Mouse (Mus musculus) heart, postnatal 0 days (tissue): ENCODE data around the gene Krtap5-1. TPM values are rescaled to one million over a fixed set of nuclear protein-coding genes. Genes with fewer than 3 reads are reported as not detected.
A peak's percentile ranks its signal among the peaks of the same experiment; 100 is the strongest.
"Not testable (repeated sequence)": the region's sequence is repeated elsewhere in the genome, so short reads cannot be mapped to it uniquely, and the experiment has no call there.

Source experiments
- ATAC-seq: fragments of 200-750 bp; cut with Nextera tagmentation; 2 replicates; pipeline ENCODE4 v1.8.0; 2017; ENCODE audit warnings: low read depth, moderate number of reproducible peaks, moderate library complexity; ENCODE audit not compliant: insufficient read depth
- DNase-seq: peaks from one replicate; pipeline ENCODE4 v3.0.0-alpha.2; 2016; ENCODE audit warnings: low spot score
- H3K27ac ChIP-seq: fragments of 300-500 bp; sonication (generic); 2 replicates; pipeline ENCODE4 v1.5.1; 2014; ENCODE audit warnings: low read depth, mild to moderate bottlenecking
- H3K27me3 ChIP-seq: fragments of 300-500 bp; sonication (generic); 2 replicates; pipeline ENCODE4 v1.6.1; 2014; ENCODE audit warnings: low read length, mixed read lengths; ENCODE audit not compliant: control insufficient read depth, insufficient read depth
- H3K36me3 ChIP-seq: fragments of 300-500 bp; sonication (generic); replicated peaks from 2 replicates; pipeline ENCODE4 v1.6.1; 2014; ENCODE audit warnings: low read length, mixed read lengths; ENCODE audit not compliant: control insufficient read depth, insufficient read depth
- H3K4me1 ChIP-seq: fragments of 300-500 bp; sonication (generic); 2 replicates; pipeline ENCODE4 v1.6.1; 2014; ENCODE audit warnings: antibody characterized with exemption; ENCODE audit not compliant: control insufficient read depth, insufficient read depth
- H3K4me2 ChIP-seq: fragments of 300-500 bp; sonication (generic); 2 replicates; pipeline ENCODE4 v1.6.1; 2014; ENCODE audit warnings: low read depth, mild to moderate bottlenecking, low read length, moderate library complexity
- H3K4me3 ChIP-seq: fragments of 300-500 bp; sonication (generic); 2 replicates; pipeline ENCODE4 v1.5.1; 2014; ENCODE audit warnings: low read depth, low read length
- H3K9ac ChIP-seq: fragments of 300-500 bp; sonication (generic); replicated peaks from 2 replicates; pipeline ENCODE4 v1.6.1; 2014; ENCODE audit warnings: low read depth, low read length, mixed read lengths
- H3K9me3 ChIP-seq: fragments of 300-500 bp; sonication (generic); replicated peaks from 2 replicates; pipeline ENCODE4 v1.6.1; 2016; ENCODE audit warnings: low read length; ENCODE audit not compliant: control insufficient read depth
- CTCF ChIP-seq: IDR thresholded peaks from 2 replicates; pipeline ENCODE4 v1.5.1; 2016; ENCODE audit warnings: antibody characterized with exemption, control low read depth, low read depth
- EP300 ChIP-seq: IDR thresholded peaks from 2 replicates; pipeline ENCODE4 v1.6.1; 2016; ENCODE audit warnings: antibody characterized with exemption, low read depth
- whole genome bisulfite sequencing: fragments of 180-500 bp; shearing (Covaris S2); extraction: QIAGEN DNeasy Blood & Tissue Kit; methylation state at CpG from one replicate; pipeline ENCODE4 v1.1.7; 2014; 5-methylcytosine and 5-hydroxymethylcytosine counted together
- polyA plus RNA-seq: library from polyadenylated mRNA; unstranded; fragments of >200 nt; fragmentation: Nextera tagmentation; extraction: Ambion mirVana; gene quantifications from 2 replicates; pipeline ENCODE4 v1.2.1, GENCODE M21; 2015
- total RNA-seq: library from RNA; depleted of rRNA; stranded (reverse); fragments of >200 nt; gene quantifications from 2 replicates; pipeline ENCODE4 v1.2.3, GENCODE M21; 2014; ENCODE audit warnings: low replicate concordance

Krtap5-1 gene
- total and polyA plus RNA-seq, 2 experiments from 2014 or later: not detected

- H3K4me2 ChIP-seq: no peak overlapping the region
- H3K36me3 ChIP-seq: no peaks in the 10 kb centered on the region
- WGBS: 81% methylated on average over 5 of the region's 5 CpGs
- no peak for DNase-seq
- H3K9me3 ChIP-seq: no peaks in the 10 kb centered on the region
- H3K27me3 ChIP-seq: no peaks in the 10 kb centered on the region
- H3K27ac ChIP-seq: peak overlapping the region; percentile 18; the same call in 1 of the 2 replicates
- ATAC-seq: no peak
- H3K9ac ChIP-seq: no peak overlapping the region
- TF ChIP-seq CTCF (no peak), EP300 (no peak)
- H3K4me1 ChIP-seq: no peaks in the 10 kb centered on the region
- H3K4me3 ChIP-seq: no peak overlapping the region
Measured at GRCm38 (mm10) chr7:142317216-142317615, 20.3 kb upstream of the Krtap5-1 start.

GRCm38 (mm10) chr7:142316558-142316957 lies 19.6 kb upstream of the Krtap5-1 start:
- Histone ChIP-seq H3K4me3 (no peak overlapping the region), H3K4me2 (no peak overlapping the region), H3K36me3 (no peaks in the 10 kb centered on the region), H3K9me3 (no peaks in the 10 kb centered on the region), H3K27me3 (no peaks in the 10 kb centered on the region), H3K27ac (no peak overlapping the region), H3K4me1 (no peaks in the 10 kb centered on the region), H3K9ac (no peak overlapping the region)
- TF ChIP-seq EP300: no peak
- peak; percentile 79 for TF ChIP-seq CTCF
- 30% methylated on average over 6 of the region's 6 CpGs for WGBS
- ATAC-seq: peak; percentile 44
- peak; percentile 69 for DNase-seq

GRCm38 (mm10) chr7:142314600-142315285 lies 17.8 kb upstream of the Krtap5-1 start:
- Histone ChIP-seq H3K27ac (no peak overlapping the region), H3K27me3 (no peaks in the 10 kb centered on the region), H3K9ac (no peak overlapping the region), H3K9me3 (no peaks in the 10 kb centered on the region), H3K36me3 (no peaks in the 10 kb centered on the region), H3K4me1 (no peaks in the 10 kb centered on the region), H3K4me2 (no peak overlapping the region), H3K4me3 (no peak overlapping the region)
- TF ChIP-seq EP300 (no peak), CTCF (no peak)
- no peak for DNase-seq
- 66% methylated on average over 5 of the region's 5 CpGs for WGBS
- no peak for ATAC-seq

- WGBS: 65% methylated on average over 1 of the region's 1 CpGs
Measured at GRCm38 (mm10) chr7:142303929-142304328, 7.0 kb upstream of the Krtap5-1 start.

GRCm38 (mm10) chr7:142303249-142303648 lies 6.3 kb upstream of the Krtap5-1 start, which contains the start of gene Krtap5-4:
Krtap5-4 (plus strand) TSS chr7:142303549.
- no peaks in the 10 kb centered on the region for H3K9me3 ChIP-seq
- no peak within 1 kb of the TSS for H3K9ac ChIP-seq
- H3K27me3 ChIP-seq: no peaks in the 10 kb centered on the region; the same call in 1 of the 2 replicates
- H3K4me3 ChIP-seq: no peak within 1 kb of the TSS
- no peaks in the 10 kb centered on the region for H3K4me1 ChIP-seq
- WGBS: 36% methylated on average over 3 of the region's 3 CpGs
- DNase-seq (no peak), ATAC-seq (no peak)
- no peak within 1 kb of the TSS for H3K4me2 ChIP-seq
- no peak for TF ChIP-seq CTCF
- no peak for TF ChIP-seq EP300
- H3K27ac ChIP-seq: no peak within 1 kb of the TSS
- H3K36me3 ChIP-seq: no peaks in the 10 kb centered on the region

More at GRCm38 (mm10) chr7:142303929-142304328, 7.0 kb upstream of the Krtap5-1 start:
- not testable (repeated sequence) for H3K4me2 ChIP-seq, H3K27ac ChIP-seq, ATAC-seq, H3K4me1 ChIP-seq, H3K9ac ChIP-seq, H3K27me3 ChIP-seq, H3K9me3 ChIP-seq, H3K4me3 ChIP-seq, DNase-seq, H3K36me3 ChIP-seq

- not testable (repeated sequence) for H3K4me3 ChIP-seq, H3K27me3 ChIP-seq, H3K27ac ChIP-seq, H3K9me3 ChIP-seq, H3K4me2 ChIP-seq, H3K36me3 ChIP-seq, DNase-seq, ATAC-seq, H3K9ac ChIP-seq
- WGBS: 25% methylated on average over 4 of the region's 4 CpGs
- H3K4me1 ChIP-seq: 0 out of 2 replicates have a peak, but pooled peaks cover 11% of the 10 kb centered on the region
Measured at GRCm38 (mm10) chr7:142296108-142296507, 810 bp downstream of the Krtap5-1 start.
